Comparison of ENCODE assay signal across 8 mouse cellular contexts in the genomic region with DNA sequence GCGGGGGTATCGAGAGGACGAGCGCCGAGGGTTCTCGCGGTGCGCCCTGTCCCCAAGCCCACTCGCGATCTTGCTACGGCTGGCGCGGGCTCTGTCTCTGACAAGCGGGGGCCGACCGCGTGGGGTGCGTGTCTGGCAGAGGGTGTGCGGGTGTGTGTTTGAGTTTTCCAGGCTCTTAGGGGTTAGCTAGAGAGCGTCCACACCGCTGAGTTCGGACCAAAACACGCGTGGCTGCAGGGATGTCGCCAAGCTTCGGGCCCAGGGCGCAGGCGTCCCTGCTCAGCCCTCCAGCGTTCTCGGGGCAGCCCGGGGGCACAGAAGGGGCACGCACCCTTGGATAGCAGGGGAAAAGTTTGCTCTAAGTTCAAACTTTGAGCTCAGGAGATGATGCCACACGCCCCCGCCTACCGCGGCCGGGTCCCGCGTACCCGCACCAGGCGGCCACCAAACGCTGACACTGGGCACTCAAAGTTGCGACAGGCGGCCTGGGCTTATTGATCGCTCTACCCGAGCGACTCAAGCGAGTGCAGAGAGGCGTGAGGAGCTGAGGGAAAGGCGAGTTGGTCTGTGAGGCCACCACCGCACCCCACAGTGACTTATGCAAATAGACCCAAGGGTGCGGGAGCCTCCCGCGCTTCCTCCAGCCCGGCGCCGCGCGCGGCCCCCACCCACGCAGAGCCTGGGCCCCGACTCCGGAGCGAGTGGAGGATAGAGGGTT. TPM values are rescaled to one million over a fixed set of nuclear protein-coding genes. Genes with fewer than 3 reads are reported as not detected.
DNase-seq lines count a peak whose midpoint lies in the region; ATAC-seq lines count a peak whose summit lies in the region.

No protein-coding gene starts in this region.

- H3K4me3 ChIP-seq in hindbrain, embryonic 14.5 days (replicated peaks; ENCODE audit: low read length) = peak overlapping the region; percentile 82

- peak; percentile 24 for ATAC-seq in hindbrain, embryonic 14.5 days (ENCODE audit: low FRiP score)
- ATAC-seq in megakaryocyte, adult 5-6 weeks (ENCODE audit: poor library complexity, severe bottlenecking) = peak; percentile 23

- no peaks in the 10 kb centered on the region for H3K36me3 ChIP-seq in hindbrain, embryonic 14.5 days (replicated peaks; ENCODE audit: control insufficient read depth, insufficient read depth)

- peak overlapping the region; percentile 99 for H3K4me2 ChIP-seq in hindbrain, embryonic 14.5 days (replicated peaks)

- peak; percentile 44 for DNase-seq in T-cell, adult 2 months (ENCODE audit: low spot score)
- peak; percentile 49 to 63 for DNase-seq in cerebellum, postnatal 14 days
- DNase-seq in gastrocnemius, adult 18-20 months (ENCODE audit: low spot score) = peak; percentile 49
- DNase-seq in hindbrain, embryonic 14.5 days (ENCODE audit: low spot score) = no peak
- DNase-seq in left cerebral cortex, postnatal 10 days (ENCODE audit: extremely low spot score in 1 of 2, low spot score in 2 of 2) = peak; percentile 20 to 67
- DNase-seq in retina, postnatal 7 days (ENCODE audit: low read depth, low spot score) = peak; percentile 24
- DNase-seq in urinary bladder, postnatal 14 days (ENCODE audit: low spot score) = peak; percentile 43

- 0 out of 2 replicates have a peak, but pooled peaks cover 5% of the 10 kb centered on the region for H3K27me3 ChIP-seq in hindbrain, embryonic 14.5 days (ENCODE audit: control insufficient read depth, insufficient read depth, low read length)

- intact Hi-C loops in left cerebral cortex, postnatal 10 days (cut with DNase I) = loop anchor here (5.0 to 10.0 kb wide), 4 partner anchors 81 to 997 kb away; no protein-coding TSS in a partner anchor

- peak overlapping the region; percentile 100 for H3K27ac ChIP-seq in hindbrain, embryonic 14.5 days

- WGBS in hindbrain, embryonic 14.5 days = under 1% methylated on average over 64 of the region's 64 CpGs

- H3K9ac ChIP-seq in hindbrain, embryonic 14.5 days = peak overlapping the region; percentile 98

- 0 out of 2 replicates have a peak, but pooled peaks cover 3% of the 10 kb centered on the region for H3K4me1 ChIP-seq in hindbrain, embryonic 14.5 days (replicated peaks; ENCODE audit: control insufficient read depth, insufficient read depth, low read length)

- no peaks in the 10 kb centered on the region for H3K9me3 ChIP-seq in hindbrain, embryonic 14.5 days (ENCODE audit: control insufficient read depth, low read length)

RNA-seq across cellular contexts. Expression of gene Foxp1, which starts 0.7 kb away (rescaled TPM):
- 10 to 100 TPM; 10.1 to 15.8 TPM for total RNA-seq in gastrocnemius, adult 18-20 months (2021)
- polyA plus RNA-seq in hindbrain, embryonic 14.5 days (2014; fragmentation: Nextera tagmentation; extraction: Ambion mirVana) = 68.3 and 70.5 TPM in 2 replicates
- 100 to 1,000 TPM; 157 to 161 TPM for total RNA-seq in left cerebral cortex, postnatal 10 days (2021)
- total RNA-seq in megakaryocyte, adult 5-6 weeks (2015) = 85.2 and 92.7 TPM in 2 replicates
- 59.5 and 68.6 TPM in 2 replicates for total RNA-seq in megakaryocyte, adult 5-6 weeks (2017)
